Mouse (Mus musculus): ENCODE measurements around the gene Tmem131. TPM values are rescaled to one million over a fixed set of nuclear protein-coding genes. Genes with fewer than 3 reads are reported as not detected.

Tmem131 gene
- polyA plus RNA-seq, 1 experiment from 2014 or later: 6.8 TPM

DNA sequence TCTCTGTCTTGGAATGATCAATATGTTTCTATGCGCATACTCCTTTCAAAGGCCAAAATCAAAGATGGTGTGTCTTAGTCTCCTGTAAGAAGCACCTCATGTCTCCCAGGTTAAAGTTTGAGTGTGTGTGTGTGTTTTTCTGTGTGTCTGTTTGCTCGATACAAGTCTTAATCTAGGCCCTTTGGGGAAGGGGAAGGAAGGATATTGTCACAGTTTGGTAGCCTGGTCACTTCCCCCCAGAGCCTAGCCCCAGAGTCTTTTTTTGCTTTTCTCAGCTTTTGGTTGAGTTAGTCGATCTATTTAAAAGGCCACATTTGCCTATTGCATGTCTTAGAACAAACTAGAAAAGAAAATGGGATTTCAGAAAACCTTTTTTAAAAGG, 3.1 kb downstream of the Tmem131 start:
- no peaks in the 10 kb centered on the region for H3K4me1 ChIP-seq (replicated peaks; ENCODE audit: control insufficient read depth, insufficient read depth)
- peak overlapping the region; percentile 95 for H3K9ac ChIP-seq (ENCODE audit: low read length)
- no peaks in the 10 kb centered on the region for H3K27me3 ChIP-seq (ENCODE audit: control insufficient read depth, insufficient read depth, low read length)
- TF ChIP-seq EP300 (optimal IDR thresholded peaks at IDR 0.05): no peak
- TF ChIP-seq CTCF (IDR thresholded peaks at IDR 0.05; ENCODE audit: low read depth): no peak
- peak overlapping the region; percentile 74 for H3K4me2 ChIP-seq (replicated peaks; ENCODE audit: low read depth)
- ATAC-seq (ENCODE audit: low FRiP score, low TSS enrichment): no peak
- DNase-seq (ENCODE audit: low spot score): no peak
- no peaks in the 10 kb centered on the region for H3K9me3 ChIP-seq (ENCODE audit: control insufficient read depth, low read length)
- peak overlapping the region; percentile 90; the same call in 1 of the 2 replicates for H3K27ac ChIP-seq (replicated peaks)
- H3K36me3 ChIP-seq (ENCODE audit: control insufficient read depth, insufficient read depth, low read length): no peaks in the 10 kb centered on the region
- WGBS: 45% methylated on average over 3 of the region's 3 CpGs
- peak overlapping the region; percentile 92 for H3K4me3 ChIP-seq (ENCODE audit: low read depth, low read length)

DNA sequence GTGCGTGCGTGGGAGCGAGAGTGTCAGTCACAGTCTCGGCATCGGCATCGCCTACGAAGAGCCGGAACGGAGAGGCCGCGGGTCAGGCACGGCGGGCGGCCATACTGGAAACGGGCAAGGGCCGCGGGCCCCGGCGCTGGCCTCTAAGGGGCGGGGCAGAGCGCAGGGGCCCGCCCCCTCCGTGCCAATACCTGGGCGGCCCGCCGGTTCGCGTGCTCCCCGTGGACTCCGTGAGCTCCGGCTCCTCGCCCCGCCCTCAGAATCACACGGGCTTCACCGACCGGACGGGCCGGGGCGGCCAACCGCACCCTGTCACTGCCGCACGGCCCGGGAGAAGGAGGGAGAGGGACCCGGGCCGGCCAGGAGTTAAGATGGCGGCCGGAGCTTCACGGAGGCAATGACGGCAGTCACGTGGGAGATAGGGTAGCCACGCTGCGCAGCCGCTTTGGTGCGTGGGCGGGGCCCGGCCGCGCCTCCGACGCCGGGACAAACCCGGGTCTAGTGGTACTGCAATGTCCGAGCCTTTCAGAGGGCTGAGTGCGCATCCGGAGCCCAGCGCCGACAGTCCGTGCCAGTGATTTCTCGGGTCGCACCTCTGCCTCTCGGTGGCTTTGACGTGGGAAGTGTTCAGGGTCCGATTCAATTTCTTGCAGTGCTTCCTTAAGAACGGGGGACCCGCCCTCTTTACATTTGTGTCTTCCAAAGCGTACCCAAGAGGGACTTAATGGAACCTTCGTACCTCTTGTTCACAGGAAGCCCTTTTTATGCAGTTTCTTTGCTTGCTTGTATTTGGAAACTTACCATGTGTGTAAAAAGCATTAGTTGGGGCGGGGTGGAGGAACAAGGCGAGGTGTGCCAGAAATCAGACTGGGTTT, 3.7 kb downstream of the Tmem131 start:
- peak overlapping the region; percentile 74 for H3K4me2 ChIP-seq (replicated peaks; ENCODE audit: low read depth)
- no peaks in the 10 kb centered on the region for H3K36me3 ChIP-seq (ENCODE audit: control insufficient read depth, insufficient read depth, low read length)
- H3K9ac ChIP-seq (ENCODE audit: low read length): peak overlapping the region; percentile 95
- peak overlapping the region; percentile 92 for H3K4me3 ChIP-seq (ENCODE audit: low read depth, low read length)
- peak; percentile 98 for ATAC-seq (ENCODE audit: low FRiP score, low TSS enrichment)
- H3K9me3 ChIP-seq (ENCODE audit: control insufficient read depth, low read length): no peaks in the 10 kb centered on the region
- under 1% methylated on average over 59 of the region's 79 CpGs for WGBS
- no peaks in the 10 kb centered on the region for H3K27me3 ChIP-seq (ENCODE audit: control insufficient read depth, insufficient read depth, low read length)
- peak; percentile 55 for TF ChIP-seq EP300 (optimal IDR thresholded peaks at IDR 0.05)
- no peak for TF ChIP-seq CTCF (IDR thresholded peaks at IDR 0.05; ENCODE audit: low read depth)
- peak overlapping the region; percentile 90 for H3K27ac ChIP-seq (replicated peaks)
- H3K4me1 ChIP-seq (replicated peaks; ENCODE audit: control insufficient read depth, insufficient read depth): no peaks in the 10 kb centered on the region
- DNase-seq (ENCODE audit: low spot score): peak; percentile 93

DNA sequence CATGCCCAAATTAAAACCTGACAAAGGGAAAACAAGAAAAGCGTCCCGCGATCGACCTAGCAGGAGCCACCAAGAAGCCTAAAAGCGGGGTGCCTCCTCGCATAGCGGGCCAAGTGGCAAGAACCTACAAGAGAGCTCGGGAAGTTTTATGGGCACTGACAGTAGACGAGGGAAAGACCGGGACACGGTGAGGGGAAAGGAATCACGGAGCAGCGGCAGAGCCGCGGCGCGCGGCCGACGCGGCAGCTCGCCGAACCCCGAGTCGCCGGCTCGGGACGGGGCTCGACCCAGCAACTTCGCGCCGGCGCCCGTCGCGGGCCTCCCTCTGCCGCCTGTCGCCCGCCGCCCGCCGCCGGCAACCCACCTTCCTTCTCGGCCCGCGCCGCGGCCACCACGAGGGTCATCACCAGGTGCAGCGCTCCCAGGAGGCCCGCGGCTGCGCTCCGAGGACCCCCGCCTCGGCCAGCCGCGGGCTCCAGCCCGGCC, 4.6 kb downstream of the Tmem131 start:
- H3K27me3 ChIP-seq (ENCODE audit: control insufficient read depth, insufficient read depth, low read length): no peaks in the 10 kb centered on the region
- H3K9ac ChIP-seq (ENCODE audit: low read length): peak overlapping the region; percentile 95
- H3K9me3 ChIP-seq (ENCODE audit: control insufficient read depth, low read length): no peaks in the 10 kb centered on the region
- DNase-seq (ENCODE audit: low spot score) (peak; percentile 54), ATAC-seq (ENCODE audit: low FRiP score, low TSS enrichment) (no peak; the same call in none of the 2 replicates)
- H3K36me3 ChIP-seq (ENCODE audit: control insufficient read depth, insufficient read depth, low read length): no peaks in the 10 kb centered on the region
- H3K4me1 ChIP-seq (replicated peaks; ENCODE audit: control insufficient read depth, insufficient read depth): no peaks in the 10 kb centered on the region
- TF ChIP-seq EP300 (optimal IDR thresholded peaks at IDR 0.05): no peak
- no peak for TF ChIP-seq CTCF (IDR thresholded peaks at IDR 0.05; ENCODE audit: low read depth)
- H3K4me3 ChIP-seq (ENCODE audit: low read depth, low read length): peak overlapping the region; percentile 92
- peak overlapping the region; percentile 90 for H3K27ac ChIP-seq (replicated peaks)
- under 1% methylated on average over 41 of the region's 59 CpGs for WGBS
- H3K4me2 ChIP-seq (replicated peaks; ENCODE audit: low read depth): peak overlapping the region; percentile 74

DNA sequence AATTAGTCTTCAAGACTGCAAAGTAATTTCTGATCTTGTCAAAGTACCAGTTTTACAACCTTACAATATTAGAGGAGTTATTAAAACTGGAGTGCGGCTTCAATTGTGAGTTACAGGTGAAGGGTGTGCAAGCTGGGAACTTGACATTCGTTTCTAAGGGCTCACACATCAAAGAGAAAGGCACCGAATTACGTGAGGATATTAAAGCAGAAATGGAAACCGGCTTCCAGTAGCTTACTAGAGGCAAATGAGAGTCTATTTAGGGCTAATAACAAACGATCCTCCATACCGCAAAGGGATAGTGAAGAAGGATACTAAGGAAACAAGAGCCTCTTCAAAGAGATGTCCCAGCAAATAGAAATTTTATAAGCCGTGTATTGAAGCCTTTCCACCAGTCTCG, 5.1 kb downstream of the Tmem131 start:
- H3K4me2 ChIP-seq (replicated peaks; ENCODE audit: low read depth): peak overlapping the region; percentile 74
- TF ChIP-seq EP300 (optimal IDR thresholded peaks at IDR 0.05) (no peak), CTCF (IDR thresholded peaks at IDR 0.05; ENCODE audit: low read depth) (no peak)
- no peak for ATAC-seq (ENCODE audit: low FRiP score, low TSS enrichment)
- no peak for DNase-seq (ENCODE audit: low spot score)
- peak overlapping the region; percentile 95 for H3K9ac ChIP-seq (ENCODE audit: low read length)
- H3K27ac ChIP-seq (replicated peaks): peak overlapping the region; percentile 90
- under 1% methylated on average over 9 of the region's 9 CpGs for WGBS
- H3K27me3 ChIP-seq (ENCODE audit: control insufficient read depth, insufficient read depth, low read length): no peaks in the 10 kb centered on the region
- no peaks in the 10 kb centered on the region for H3K9me3 ChIP-seq (ENCODE audit: control insufficient read depth, low read length)
- no peaks in the 10 kb centered on the region for H3K4me1 ChIP-seq (replicated peaks; ENCODE audit: control insufficient read depth, insufficient read depth)
- no peaks in the 10 kb centered on the region for H3K36me3 ChIP-seq (ENCODE audit: control insufficient read depth, insufficient read depth, low read length)
- peak overlapping the region; percentile 92 for H3K4me3 ChIP-seq (ENCODE audit: low read depth, low read length)

DNA sequence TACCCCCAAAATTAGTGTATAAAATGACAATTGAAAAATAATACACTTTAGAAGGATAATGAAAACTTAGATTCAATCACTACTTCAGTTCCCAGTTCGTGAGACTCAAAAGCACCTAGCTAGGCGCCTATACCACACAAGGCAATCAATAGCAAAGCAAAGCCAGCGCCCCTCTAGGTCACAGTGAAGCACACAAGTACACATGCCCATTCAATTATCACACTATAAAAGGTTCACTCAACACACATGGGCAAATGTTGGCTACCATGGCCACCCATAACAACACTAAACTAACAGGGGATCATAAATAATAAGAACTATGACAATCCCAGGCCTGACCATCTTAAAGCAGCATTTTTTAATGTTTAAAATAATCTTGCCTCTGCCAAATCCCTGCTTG, 5.8 kb downstream of the Tmem131 start:
- Histone ChIP-seq H3K27me3 (ENCODE audit: control insufficient read depth, insufficient read depth, low read length) (no peaks in the 10 kb centered on the region), H3K4me3 (ENCODE audit: low read depth, low read length) (peak overlapping the region; percentile 92), H3K9me3 (ENCODE audit: control insufficient read depth, low read length) (no peaks in the 10 kb centered on the region), H3K4me1 (replicated peaks; ENCODE audit: control insufficient read depth, insufficient read depth) (no peaks in the 10 kb centered on the region), H3K9ac (ENCODE audit: low read length) (no peak overlapping the region), H3K27ac (replicated peaks) (no peak overlapping the region), H3K4me2 (replicated peaks; ENCODE audit: low read depth) (peak overlapping the region; percentile 74), H3K36me3 (ENCODE audit: control insufficient read depth, insufficient read depth, low read length) (no peaks in the 10 kb centered on the region)
- 22% methylated on average over 3 of the region's 3 CpGs for WGBS
- TF ChIP-seq CTCF (IDR thresholded peaks at IDR 0.05; ENCODE audit: low read depth): 0 out of 2 replicates have a peak, but pooled peaks have one; percentile 30
- TF ChIP-seq EP300 (optimal IDR thresholded peaks at IDR 0.05): no peak
- ATAC-seq (ENCODE audit: low FRiP score, low TSS enrichment) (no peak), DNase-seq (ENCODE audit: low spot score) (no peak)

DNA sequence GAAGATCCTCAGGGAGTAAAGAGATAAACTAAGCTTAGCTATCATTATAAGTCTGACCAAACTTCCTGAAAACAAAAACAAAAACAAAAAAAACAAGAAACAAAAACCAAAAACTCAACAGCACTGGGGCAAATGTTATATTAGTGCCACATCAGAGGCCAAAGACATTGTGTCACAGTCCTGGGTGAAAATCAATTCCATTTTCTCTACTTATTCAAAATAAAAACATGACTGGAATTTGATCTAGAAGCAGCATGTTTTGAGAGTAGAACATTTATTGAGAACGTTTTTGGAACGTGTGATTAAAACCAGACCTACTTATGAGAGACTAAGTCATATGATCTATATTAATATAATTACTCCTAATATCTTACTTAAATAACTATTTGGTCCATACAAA, 6.5 kb downstream of the Tmem131 start:
- no peak overlapping the region for H3K4me3 ChIP-seq (ENCODE audit: low read depth, low read length)
- DNase-seq (ENCODE audit: low spot score): no peak
- H3K27me3 ChIP-seq (ENCODE audit: control insufficient read depth, insufficient read depth, low read length): no peaks in the 10 kb centered on the region
- H3K27ac ChIP-seq (replicated peaks): no peak overlapping the region
- no peaks in the 10 kb centered on the region for H3K36me3 ChIP-seq (ENCODE audit: control insufficient read depth, insufficient read depth, low read length)
- H3K9me3 ChIP-seq (ENCODE audit: control insufficient read depth, low read length): no peaks in the 10 kb centered on the region
- no peak for ATAC-seq (ENCODE audit: low FRiP score, low TSS enrichment)
- 32% methylated on average over 2 of the region's 2 CpGs for WGBS
- no peak overlapping the region for H3K9ac ChIP-seq (ENCODE audit: low read length)
- no peaks in the 10 kb centered on the region for H3K4me1 ChIP-seq (replicated peaks; ENCODE audit: control insufficient read depth, insufficient read depth)
- no peak for TF ChIP-seq CTCF (IDR thresholded peaks at IDR 0.05; ENCODE audit: low read depth)
- no peak for TF ChIP-seq EP300 (optimal IDR thresholded peaks at IDR 0.05)
- H3K4me2 ChIP-seq (replicated peaks; ENCODE audit: low read depth): peak overlapping the region; percentile 74; the same call in 1 of the 2 replicates

Data from stomach, postnatal 0 days (tissue).